22 mouse cellular contexts compared by ENCODE assay signal in the genomic region with DNA sequence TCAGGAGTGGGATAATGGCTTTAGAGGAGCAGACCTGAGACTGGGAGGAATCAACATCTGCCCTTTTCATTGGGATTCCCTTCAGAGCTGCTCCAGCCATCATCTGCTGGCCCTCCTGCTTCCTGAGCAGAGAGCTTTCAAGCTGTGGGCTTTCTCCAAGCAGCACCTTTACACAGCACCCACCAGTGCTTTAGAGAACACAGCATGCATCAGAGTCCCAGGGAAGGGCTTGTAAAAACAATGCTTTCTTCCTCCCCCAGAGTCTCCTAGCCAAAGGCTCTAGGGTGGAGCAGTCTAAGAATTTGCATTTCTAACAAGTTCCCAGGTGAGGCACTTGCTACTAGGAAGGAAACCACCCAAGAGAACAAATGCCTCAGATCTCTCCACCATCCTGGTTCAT. TPM values are rescaled to one million over a fixed set of nuclear protein-coding genes. Genes with fewer than 3 reads are reported as not detected.
DNase-seq lines count a peak whose midpoint lies in the region; ATAC-seq lines count a peak whose summit lies in the region.
"Had no signal": no experiment of that assay in that cellular context is flagged by ENCODE, and none has a peak within 500 bp of the region (broad histone marks: within the 10 kb centered on the region; RNA-seq: fewer than 3 reads in every experiment).

No protein-coding gene starts in this region.

- H3K27me3 ChIP-seq in limb, embryonic 15.5 days = no peaks in the 10 kb centered on the region
- H3K27me3 ChIP-seq in limb, embryonic 10.5 days (ENCODE audit: low read depth, poor library complexity, severe bottlenecking) = no peaks in the 10 kb centered on the region
- H3K27me3 ChIP-seq: forebrain, embryonic 13.5 days; heart, embryonic 13.5 days; hindbrain, embryonic 12.5 days had no signal

- peaks cover 4% of the 10 kb centered on the region; the same call in 1 of the 2 replicates for H3K36me3 ChIP-seq in limb, embryonic 15.5 days
- H3K36me3 ChIP-seq in limb, embryonic 10.5 days = 0 out of 2 replicates have a peak, but pooled peaks cover 5% of the 10 kb centered on the region
- H3K36me3 ChIP-seq: embryonic facial prominence, embryonic 10.5 days; G1E; heart, embryonic 13.5 days; hindbrain, embryonic 12.5 days had no signal

- ATAC-seq in frontal cortex, adult (ENCODE audit: low TSS enrichment) = peak; percentile 29
- no peak for ATAC-seq in limb, embryonic 15.5 days (ENCODE audit: insufficient number of reproducible peaks, low FRiP score, low TSS enrichment, low read depth)
- ATAC-seq: CD4-positive, CD25-positive, alpha-beta regulatory T cell, adult 4 months; forebrain, embryonic 13.5 days; forebrain, postnatal 0 days had no signal

- H3K9me3 ChIP-seq in limb, embryonic 15.5 days = no peaks in the 10 kb centered on the region
- no peaks in the 10 kb centered on the region for H3K9me3 ChIP-seq in limb, embryonic 10.5 days (replicated peaks)
- H3K9me3 ChIP-seq: embryonic facial prominence, embryonic 10.5 days; forebrain, embryonic 13.5 days; G1E; heart, embryonic 13.5 days; hindbrain, embryonic 12.5 days had no signal

- 0 out of 2 replicates have a peak, but pooled peaks cover 3% of the 10 kb centered on the region for H3K4me1 ChIP-seq in limb, embryonic 15.5 days
- no peaks in the 10 kb centered on the region for H3K4me1 ChIP-seq in limb, embryonic 10.5 days
- H3K4me1 ChIP-seq: heart, embryonic 13.5 days had no signal

- peak overlapping the region; percentile 35; the same call in 1 of the 2 replicates for H3K27ac ChIP-seq in limb, embryonic 15.5 days
- no peak overlapping the region for H3K27ac ChIP-seq in limb, embryonic 10.5 days
- H3K27ac ChIP-seq: embryonic facial prominence, embryonic 10.5 days; forebrain, embryonic 13.5 days; heart, embryonic 13.5 days; hindbrain, embryonic 12.5 days had no signal

- DNase-seq in frontal cortex, adult 2 months (ENCODE audit: extremely low spot score in 1 of 2, low spot score in 1 of 2) = no peak
- DNase-seq in limb, embryonic 10.5 days (ENCODE audit: low spot score) = no peak
- peak; percentile 88 for DNase-seq in ES-CJ7 (ENCODE audit: low read depth, low spot score)
- DNase-seq in ZHBTc4 (ENCODE audit: low read depth, low spot score) = peak; percentile 86
- DNase-seq in right cerebral cortex, adult 18-20 months = no peak
- DNase-seq: adrenal gland, adult 2 months; adrenal gland, postnatal 25 days; B cell, adult 2 months; cerebellum, adult 18-20 months; cerebellum, adult 9-11 months; forebrain, postnatal 0 days; gastrocnemius, postnatal 36 days; heart, adult 11 months; heart, postnatal 4 days had no signal

- H3K4me2 ChIP-seq in limb, embryonic 15.5 days = no peak overlapping the region
- H3K4me2 ChIP-seq: forebrain, embryonic 13.5 days; heart, embryonic 13.5 days; hindbrain, embryonic 12.5 days had no signal

- no peak overlapping the region for H3K9ac ChIP-seq in limb, embryonic 15.5 days
- H3K9ac ChIP-seq: forebrain, embryonic 13.5 days; forebrain, postnatal 0 days; heart, embryonic 13.5 days; hindbrain, embryonic 12.5 days had no signal

- H3K4me3 ChIP-seq in limb, embryonic 15.5 days = no peak overlapping the region
- no peak overlapping the region for H3K4me3 ChIP-seq in limb, embryonic 10.5 days
- H3K4me3 ChIP-seq: embryonic facial prominence, embryonic 10.5 days; forebrain, embryonic 13.5 days; heart, embryonic 13.5 days; hindbrain, embryonic 12.5 days had no signal

RNA-seq across cellular contexts. Expression of gene Cttnbp2, which starts 29.6 kb away (rescaled TPM):
- 96.4 and 101 TPM in 2 replicates for polyA plus RNA-seq in frontal cortex, adult 2 months (2012; rRNA removed)
- 32.6 and 38.3 TPM in 2 replicates for polyA plus RNA-seq in limb, embryonic 15.5 days (2015; fragmentation: Nextera tagmentation; extraction: Ambion mirVana)
- polyA plus RNA-seq in limb, embryonic 10.5 days (2016; fragmentation: Nextera tagmentation; extraction: Ambion mirVana) = 16.0 and 20.2 TPM in 2 replicates
- polyA plus RNA-seq: G1E had no signal

Comparison
In these comparisons a context has a peak if more than half of its experiments do, and no peak if none do; other contexts are left out.
1. DNase-seq: peak in ES-CJ7 (single experiment) and ZHBTc4 (single experiment); none in frontal cortex, adult 2 months (0 of 2), limb, embryonic 10.5 days (single experiment) and right cerebral cortex, adult 18-20 months (single experiment).